Mouse (Mus musculus): ENCODE measurements around the gene Ddx47.

Gene Ddx47

DNA sequence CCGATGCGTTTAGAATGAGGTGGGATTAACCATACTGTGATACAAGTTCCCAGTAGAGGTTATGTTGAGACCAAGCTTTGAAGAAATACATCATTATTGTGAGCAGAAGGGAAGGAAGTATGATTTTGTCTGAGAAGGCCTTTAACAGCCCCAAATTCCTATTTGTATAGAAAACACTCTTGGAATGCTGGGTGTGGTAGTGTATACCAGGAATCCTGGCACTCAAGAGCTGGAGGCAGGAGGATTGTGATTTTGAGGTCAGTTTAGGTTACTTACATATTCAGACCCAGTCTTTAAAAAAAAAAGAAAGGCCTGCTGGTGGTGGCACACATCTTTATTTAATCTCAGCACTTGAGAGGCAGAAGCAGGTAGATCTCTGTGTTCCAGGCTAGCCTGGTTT is 58.9 kb downstream of the Ddx47 start:
- DNase-seq (ENCODE audit: low read depth) = no peak

Measured in c-Kit-positive CD71-positive TER-119-negative erythroid progenitor cells, embryonic 14.5 days (primary cell).